Mouse (Mus musculus) C2C12 (cell line): ENCODE data around the gene Aifm3.

Experiments
- CTCF ChIP-seq: IDR thresholded peaks from one replicate; pipeline ENCODE4 v1.5.1; 2011; ENCODE audit not compliant: control insufficient read depth, insufficient read depth, insufficient read length
- MAX ChIP-seq: IDR thresholded peaks from one replicate; pipeline ENCODE4 v1.6.1; 2011; ENCODE audit warnings: mild to moderate bottlenecking, control low read depth
- MYOG ChIP-seq: IDR thresholded peaks from one replicate; pipeline ENCODE4 v1.6.1; 2011; ENCODE audit not compliant: control insufficient read depth, insufficient read length; ENCODE audit errors: extremely low read depth
- USF1 ChIP-seq: IDR thresholded peaks from one replicate; pipeline ENCODE4 v1.6.1; 2011; ENCODE audit warnings: low read depth, mild to moderate bottlenecking, control low read depth, moderate library complexity

GRCm38 (mm10) chr16:17532676-17533329, 43.4 kb downstream of the Aifm3 start:
- TF ChIP-seq CTCF (no peak), USF1 (no peak), MAX (no peak), MYOG (no peak)
